Mouse (Mus musculus) thymus, postnatal 25 days (tissue): ENCODE data around the gene Dot1l.

ENCODE experiments used
- DNase-seq: peaks from one replicate; pipeline ENCODE4 v3.0.0; 2022

Dot1l gene

GRCm38 (mm10) chr10:80760596-80761524 is 5.9 kb downstream of the Dot1l start:
- no peak for DNase-seq

- DNase-seq: no peak
Observed at GRCm38 (mm10) chr10:80761821-80762220, 6.8 kb downstream of the Dot1l start.

GRCm38 (mm10) chr10:80763502-80763901 is 8.5 kb downstream of the Dot1l start:
- DNase-seq: no peak

GRCm38 (mm10) chr10:80765746-80766145 is 10.7 kb downstream of the Dot1l start:
- DNase-seq: no peak

- no peak for DNase-seq
Observed at GRCm38 (mm10) chr10:80766161-80766815, 11.3 kb downstream of the Dot1l start.

- DNase-seq: no peak
Observed at GRCm38 (mm10) chr10:80768365-80768764, 13.4 kb downstream of the Dot1l start.

- no peak for DNase-seq
Observed at GRCm38 (mm10) chr10:80773816-80774215, 18.8 kb downstream of the Dot1l start.

- DNase-seq: peak; percentile 60
Observed at GRCm38 (mm10) chr10:80774549-80774948, 19.5 kb downstream of the Dot1l start.

GRCm38 (mm10) chr10:80774981-80775380 is 20.0 kb downstream of the Dot1l start:
- no peak for DNase-seq

GRCm38 (mm10) chr10:80775731-80776130 is 20.7 kb downstream of the Dot1l start:
- DNase-seq: no peak

GRCm38 (mm10) chr10:80776358-80776869 is 21.4 kb downstream of the Dot1l start:
- DNase-seq: no peak

- no peak for DNase-seq
Observed at GRCm38 (mm10) chr10:80777123-80777522, 22.1 kb downstream of the Dot1l start.

- DNase-seq: no peak
Observed at GRCm38 (mm10) chr10:80779565-80779964, 24.6 kb downstream of the Dot1l start.

GRCm38 (mm10) chr10:80784302-80784701 is 29.3 kb downstream of the Dot1l start:
- no peak for DNase-seq

- DNase-seq: no peak
Observed at GRCm38 (mm10) chr10:80784871-80785270, 29.9 kb downstream of the Dot1l start.

GRCm38 (mm10) chr10:80785963-80786362 is 31.0 kb downstream of the Dot1l start:
- no peak for DNase-seq

GRCm38 (mm10) chr10:80787517-80787916 is 32.5 kb downstream of the Dot1l start:
- DNase-seq: no peak

- DNase-seq: no peak
Observed at GRCm38 (mm10) chr10:80790761-80791404, 35.9 kb downstream of the Dot1l start.

GRCm38 (mm10) chr10:80791476-80792174 is 36.6 kb downstream of the Dot1l start:
- no peak for DNase-seq

- peak; percentile 79 for DNase-seq
Observed at GRCm38 (mm10) chr10:80792175-80793032, 37.4 kb downstream of the Dot1l start.

- DNase-seq: no peak
Observed at GRCm38 (mm10) chr10:80793033-80793784, 38.2 kb downstream of the Dot1l start.
